Mouse (Mus musculus) olfactory bulb, adult 2 months (tissue): ENCODE data around the gene Arhgap10.

ENCODE experiments used
- CTCF ChIP-seq: fragments of 200-500 bp; IDR thresholded peaks from 2 replicates; pipeline ENCODE4 v1.5.1; 2012; ENCODE audit warnings: low read depth, mild to moderate bottlenecking, low read length, moderate library complexity; ENCODE audit not compliant: insufficient read depth
- POLR2A ChIP-seq: fragments of 200-500 bp; IDR thresholded peaks from 2 replicates; pipeline ENCODE4 v1.6.1; 2012; ENCODE audit warnings: mild to moderate bottlenecking, low read depth, low read length, moderate library complexity; ENCODE audit not compliant: insufficient read depth

DNA sequence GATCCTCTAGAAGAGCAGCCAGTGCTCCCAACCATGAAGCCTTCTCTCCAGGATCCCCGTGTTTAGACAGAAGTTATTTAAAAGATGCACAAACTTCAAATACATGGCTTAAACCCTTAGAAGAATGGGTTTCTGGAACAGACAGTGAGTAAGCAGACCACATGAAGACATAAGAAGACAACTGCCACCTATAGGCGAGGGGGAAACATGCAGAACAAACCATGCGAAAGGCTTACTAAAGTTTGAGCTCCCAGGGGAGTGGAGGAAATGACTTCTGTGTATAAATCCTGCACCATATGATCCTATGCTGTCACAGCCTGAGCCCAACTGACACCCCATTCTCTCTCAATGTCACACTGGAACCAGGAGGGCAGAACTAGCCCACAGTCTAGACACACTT lies 150.7 kb downstream of the Arhgap10 start:
- TF ChIP-seq CTCF (no peak), POLR2A (no peak)
